Mouse (Mus musculus) heart, embryonic 12.5 days (tissue): ENCODE measurements around the gene Pla2g4b. TPM values are rescaled to one million over a fixed set of nuclear protein-coding genes. Genes with fewer than 3 reads are reported as not detected.

Experiments used
- ATAC-seq: fragments of 200-750 bp; cut with Nextera tagmentation; 2 replicates; pipeline ENCODE4 v1.8.0; 2017; ENCODE audit warnings: moderate TSS enrichment, moderate library complexity; ENCODE audit not compliant: insufficient number of reproducible peaks, low FRiP score
- H3K27ac ChIP-seq: fragments of 300-500 bp; sonication (generic); 2 replicates; pipeline ENCODE4 v1.5.1; 2016; ENCODE audit warnings: mild to moderate bottlenecking, moderate library complexity; ENCODE audit not compliant: poor library complexity, severe bottlenecking
- H3K27me3 ChIP-seq: fragments of 300-500 bp; sonication (generic); replicated peaks from 2 replicates; pipeline ENCODE4 v1.6.1; 2016; ENCODE audit warnings: mild to moderate bottlenecking, moderate library complexity
- H3K36me3 ChIP-seq: fragments of 300-500 bp; sonication (generic); 2 replicates; pipeline ENCODE4 v1.6.1; 2016; ENCODE audit warnings: mild to moderate bottlenecking, moderate library complexity
- H3K4me1 ChIP-seq: fragments of 300-500 bp; sonication (generic); replicated peaks from 2 replicates; pipeline ENCODE4 v1.6.1; 2016; ENCODE audit warnings: mild to moderate bottlenecking
- H3K4me2 ChIP-seq: fragments of 300-500 bp; sonication (generic); 2 replicates; pipeline ENCODE4 v1.6.1; 2016; ENCODE audit warnings: mild to moderate bottlenecking, moderate library complexity
- H3K4me3 ChIP-seq: fragments of 300-500 bp; sonication (generic); 2 replicates; pipeline ENCODE4 v1.5.1; 2016; ENCODE audit warnings: mild to moderate bottlenecking
- H3K9ac ChIP-seq: fragments of 300-500 bp; sonication (generic); 2 replicates; pipeline ENCODE4 v1.6.1; 2016; ENCODE audit warnings: mild to moderate bottlenecking, moderate library complexity
- H3K9me3 ChIP-seq: fragments of 300-500 bp; sonication (generic); replicated peaks from 2 replicates; pipeline ENCODE4 v1.6.1; 2016; ENCODE audit warnings: mild to moderate bottlenecking, moderate library complexity
- WGBS: fragments of 180-500 bp; shearing (Covaris S2); methylation state at CpG from one replicate; pipeline ENCODE4 v1.1.7; 2016; 5-methylcytosine and 5-hydroxymethylcytosine counted together
- polyA plus RNA-seq: library from polyadenylated mRNA; unstranded; fragments of >200 nt; fragmentation: Nextera tagmentation; extraction: Ambion mirVana; gene quantifications from 2 replicates; pipeline ENCODE4 v1.2.1, GENCODE M21; 2016

Pla2g4b gene
- polyA plus RNA-seq, 1 experiment from 2014 or later, result 2.5 TPM

GRCm38 (mm10) chr2:119999731-120000130 is 33.5 kb upstream of the Pla2g4b start:
- 85% methylated on average over 2 of the region's 2 CpGs for WGBS
- Histone ChIP-seq H3K27ac (no peak overlapping the region), H3K9me3 (no peaks in the 10 kb centered on the region), H3K4me2 (no peak overlapping the region), H3K4me3 (no peak overlapping the region), H3K36me3 (0 out of 2 replicates have a peak, but pooled peaks cover 2% of the 10 kb centered on the region), H3K4me1 (peaks cover 35% of the 10 kb centered on the region), H3K9ac (no peak overlapping the region), H3K27me3 (no peaks in the 10 kb centered on the region)
- ATAC-seq, result no peak

GRCm38 (mm10) chr2:120000882-120001584 is 32.2 kb upstream of the Pla2g4b start:
- Histone ChIP-seq H3K27ac (peak overlapping the region; percentile 42; the same call in 1 of the 2 replicates), H3K9ac (no peak overlapping the region; the same call in 1 of the 2 replicates), H3K27me3 (no peaks in the 10 kb centered on the region), H3K36me3 (0 out of 2 replicates have a peak, but pooled peaks cover 2% of the 10 kb centered on the region), H3K9me3 (no peaks in the 10 kb centered on the region), H3K4me1 (peaks cover 23% of the 10 kb centered on the region), H3K4me2 (no peak overlapping the region), H3K4me3 (no peak overlapping the region)
- ATAC-seq, result peak; percentile 53; the same call in 1 of the 2 replicates
- WGBS, result 51% methylated on average over 3 of the region's 3 CpGs

- Histone ChIP-seq H3K4me3 (no peak overlapping the region), H3K9ac (no peak overlapping the region), H3K9me3 (no peaks in the 10 kb centered on the region), H3K27ac (no peak overlapping the region), H3K4me2 (no peak overlapping the region), H3K27me3 (no peaks in the 10 kb centered on the region), H3K4me1 (peaks cover 19% of the 10 kb centered on the region), H3K36me3 (0 out of 2 replicates have a peak, but pooled peaks cover 2% of the 10 kb centered on the region)
- WGBS, result 67% methylated on average over 4 of the region's 4 CpGs
- ATAC-seq, result no peak
Measured at GRCm38 (mm10) chr2:120001956-120002355, 31.3 kb upstream of the Pla2g4b start.

GRCm38 (mm10) chr2:120003970-120004369 is 29.2 kb upstream of the Pla2g4b start:
- Histone ChIP-seq H3K4me2 (no peak overlapping the region), H3K27ac (no peak overlapping the region), H3K36me3 (no peaks in the 10 kb centered on the region), H3K4me1 (peaks cover 18% of the 10 kb centered on the region), H3K27me3 (no peaks in the 10 kb centered on the region), H3K4me3 (no peak overlapping the region), H3K9ac (no peak overlapping the region), H3K9me3 (no peaks in the 10 kb centered on the region)
- WGBS, result 75% methylated on average over 2 of the region's 2 CpGs
- no peak for ATAC-seq

GRCm38 (mm10) chr2:120006696-120007095 is 26.5 kb upstream of the Pla2g4b start:
- Histone ChIP-seq H3K9me3 (no peaks in the 10 kb centered on the region), H3K4me3 (no peak overlapping the region), H3K9ac (no peak overlapping the region), H3K4me2 (no peak overlapping the region), H3K27ac (no peak overlapping the region), H3K4me1 (peaks cover 5% of the 10 kb centered on the region; the same call in 1 of the 2 replicates), H3K27me3 (no peaks in the 10 kb centered on the region), H3K36me3 (no peaks in the 10 kb centered on the region)
- WGBS, result 91% methylated on average over 7 of the region's 7 CpGs
- ATAC-seq, result no peak

- H3K4me2 ChIP-seq, result no peak overlapping the region
- H3K4me1 ChIP-seq, result peaks cover 7% of the 10 kb centered on the region
- 82% methylated on average over 4 of the region's 4 CpGs for WGBS
- H3K27ac ChIP-seq, result no peak overlapping the region
- no peak overlapping the region for H3K9ac ChIP-seq
- H3K36me3 ChIP-seq, result no peaks in the 10 kb centered on the region
- H3K9me3 ChIP-seq, result no peaks in the 10 kb centered on the region
- ATAC-seq, result no peak
- no peak overlapping the region for H3K4me3 ChIP-seq
- no peaks in the 10 kb centered on the region for H3K27me3 ChIP-seq
Measured at GRCm38 (mm10) chr2:120007680-120008210, 25.5 kb upstream of the Pla2g4b start.

- no peaks in the 10 kb centered on the region for H3K27me3 ChIP-seq
- H3K4me2 ChIP-seq, result no peak overlapping the region
- no peak for ATAC-seq
- no peak overlapping the region for H3K9ac ChIP-seq
- H3K9me3 ChIP-seq, result no peaks in the 10 kb centered on the region
- 48% methylated on average over 4 of the region's 4 CpGs for WGBS
- peak overlapping the region; percentile 19; the same call in 1 of the 2 replicates for H3K27ac ChIP-seq
- H3K4me1 ChIP-seq, result peaks cover 12% of the 10 kb centered on the region
- no peak overlapping the region for H3K4me3 ChIP-seq
- H3K36me3 ChIP-seq, result no peaks in the 10 kb centered on the region
Measured at GRCm38 (mm10) chr2:120008672-120009071, 24.5 kb upstream of the Pla2g4b start.

GRCm38 (mm10) chr2:120011462-120012200 is 21.6 kb upstream of the Pla2g4b start:
- Histone ChIP-seq H3K4me3 (no peak overlapping the region), H3K9me3 (no peaks in the 10 kb centered on the region), H3K27ac (no peak overlapping the region), H3K9ac (no peak overlapping the region), H3K27me3 (no peaks in the 10 kb centered on the region), H3K4me1 (peaks cover 12% of the 10 kb centered on the region), H3K4me2 (no peak overlapping the region), H3K36me3 (peaks cover 6% of the 10 kb centered on the region)
- 68% methylated on average over 8 of the region's 8 CpGs for WGBS
- ATAC-seq, result 0 out of 2 replicates have a peak, but pooled peaks have one; percentile 36

GRCm38 (mm10) chr2:120012924-120013323 is 20.3 kb upstream of the Pla2g4b start:
- Histone ChIP-seq H3K36me3 (peaks cover 19% of the 10 kb centered on the region), H3K27me3 (no peaks in the 10 kb centered on the region), H3K9me3 (no peaks in the 10 kb centered on the region), H3K4me3 (no peak overlapping the region), H3K4me1 (peaks cover 12% of the 10 kb centered on the region), H3K27ac (no peak overlapping the region), H3K9ac (peak overlapping the region; percentile 24; the same call in 1 of the 2 replicates), H3K4me2 (no peak overlapping the region)
- 45% methylated on average over 13 of the region's 13 CpGs for WGBS
- ATAC-seq, result no peak

GRCm38 (mm10) chr2:120013831-120014486 is 19.3 kb upstream of the Pla2g4b start:
- H3K9ac ChIP-seq, result no peak overlapping the region
- H3K9me3 ChIP-seq, result no peaks in the 10 kb centered on the region
- H3K36me3 ChIP-seq, result peaks cover 28% of the 10 kb centered on the region
- no peaks in the 10 kb centered on the region for H3K27me3 ChIP-seq
- no peak overlapping the region for H3K27ac ChIP-seq
- WGBS, result 89% methylated on average over 2 of the region's 2 CpGs
- H3K4me3 ChIP-seq, result no peak overlapping the region
- no peak overlapping the region for H3K4me2 ChIP-seq
- no peak for ATAC-seq
- peaks cover 7% of the 10 kb centered on the region; the same call in 1 of the 2 replicates for H3K4me1 ChIP-seq

GRCm38 (mm10) chr2:120015882-120016281 is 17.3 kb upstream of the Pla2g4b start:
- Histone ChIP-seq H3K36me3 (peaks cover 47% of the 10 kb centered on the region), H3K4me1 (peaks cover 7% of the 10 kb centered on the region; the same call in 1 of the 2 replicates), H3K27ac (no peak overlapping the region), H3K27me3 (no peaks in the 10 kb centered on the region), H3K9ac (no peak overlapping the region), H3K4me2 (no peak overlapping the region), H3K4me3 (no peak overlapping the region), H3K9me3 (no peaks in the 10 kb centered on the region)
- WGBS, result 79% methylated on average over 4 of the region's 4 CpGs
- no peak for ATAC-seq
